Mouse (Mus musculus): ENCODE measurements around the gene Crp.

DNA sequence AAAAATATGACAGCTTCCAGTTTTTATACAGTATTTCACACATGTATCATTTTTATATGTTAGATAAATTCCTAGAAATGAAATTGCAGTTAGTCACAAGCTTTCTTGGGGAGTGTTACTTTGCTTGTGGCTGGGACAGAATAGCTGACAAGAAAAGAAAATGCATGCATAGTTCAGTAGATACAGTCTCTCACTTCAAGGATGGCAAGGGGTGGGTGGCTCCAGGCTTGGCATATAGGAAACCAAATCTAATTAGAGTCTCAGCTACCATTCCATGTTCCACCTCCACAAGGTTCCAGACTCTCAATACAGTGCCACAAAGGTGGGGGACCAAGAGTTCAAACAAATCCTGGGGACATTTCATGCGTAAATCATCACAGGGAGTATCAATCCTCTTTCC is 61.7 kb downstream of the Crp start:
- TF ChIP-seq CTCF (IDR thresholded peaks at IDR 0.05; ENCODE audit: low read depth, low read length) (no peak), POLR2A (IDR thresholded peaks at IDR 0.05; ENCODE audit: extremely low read depth, insufficient read depth, low read length) (no peak)

Measured in liver, adult 2 months (tissue).